Mouse (Mus musculus) embryonic facial prominence, embryonic 15.5 days (tissue): ENCODE results near the gene Cfap157. TPM values are rescaled to one million over a fixed set of nuclear protein-coding genes. Genes with fewer than 3 reads are reported as not detected.

ENCODE experiments used
- ATAC-seq: fragments of 200-750 bp; cut with Nextera tagmentation; 2 replicates; pipeline ENCODE4 v1.8.0; 2017; ENCODE audit warnings: low read depth, moderate TSS enrichment; ENCODE audit not compliant: insufficient number of reproducible peaks, low FRiP score, low TSS enrichment
- H3K27ac ChIP-seq: fragments of 300-500 bp; sonication (generic); replicated peaks from 2 replicates; pipeline ENCODE4 v1.5.1; 2015; ENCODE audit warnings: mild to moderate bottlenecking, inconsistent platforms
- H3K27me3 ChIP-seq: fragments of 300-500 bp; sonication (generic); 2 replicates; pipeline ENCODE4 v1.6.1; 2015; ENCODE audit warnings: inconsistent platforms
- H3K36me3 ChIP-seq: fragments of 300-500 bp; sonication (generic); 2 replicates; pipeline ENCODE4 v1.6.1; 2015; ENCODE audit warnings: mild to moderate bottlenecking, inconsistent platforms
- H3K4me1 ChIP-seq: fragments of 300-500 bp; sonication (generic); 2 replicates; pipeline ENCODE4 v1.6.1; 2015; ENCODE audit warnings: inconsistent platforms
- H3K4me2 ChIP-seq: fragments of 300-500 bp; sonication (generic); replicated peaks from 2 replicates; pipeline ENCODE4 v1.6.1; 2015; ENCODE audit warnings: mild to moderate bottlenecking, inconsistent platforms
- H3K4me3 ChIP-seq: fragments of 300-500 bp; sonication (generic); replicated peaks from 2 replicates; pipeline ENCODE4 v1.5.1; 2015; ENCODE audit warnings: mild to moderate bottlenecking, inconsistent platforms
- H3K9ac ChIP-seq: fragments of 300-500 bp; sonication (generic); 2 replicates; pipeline ENCODE4 v1.6.1; 2015; ENCODE audit warnings: inconsistent platforms
- H3K9me3 ChIP-seq: fragments of 300-500 bp; sonication (generic); replicated peaks from 2 replicates; pipeline ENCODE4 v1.6.1; 2016; ENCODE audit warnings: inconsistent platforms
- WGBS: fragments of 180-500 bp; shearing (Covaris S2); methylation state at CpG from one replicate; pipeline ENCODE4 v1.1.7; 2015; 5-methylcytosine and 5-hydroxymethylcytosine counted together
- polyA plus RNA-seq: library from polyadenylated mRNA; unstranded; fragments of >200 nt; fragmentation: Nextera tagmentation; extraction: Ambion mirVana; gene quantifications from 2 replicates; pipeline ENCODE4 v1.2.1, GENCODE M21; 2015

The Cfap157 gene
- 2.1 and 3.4 TPM in 2 replicates for polyA plus RNA-seq

DNA sequence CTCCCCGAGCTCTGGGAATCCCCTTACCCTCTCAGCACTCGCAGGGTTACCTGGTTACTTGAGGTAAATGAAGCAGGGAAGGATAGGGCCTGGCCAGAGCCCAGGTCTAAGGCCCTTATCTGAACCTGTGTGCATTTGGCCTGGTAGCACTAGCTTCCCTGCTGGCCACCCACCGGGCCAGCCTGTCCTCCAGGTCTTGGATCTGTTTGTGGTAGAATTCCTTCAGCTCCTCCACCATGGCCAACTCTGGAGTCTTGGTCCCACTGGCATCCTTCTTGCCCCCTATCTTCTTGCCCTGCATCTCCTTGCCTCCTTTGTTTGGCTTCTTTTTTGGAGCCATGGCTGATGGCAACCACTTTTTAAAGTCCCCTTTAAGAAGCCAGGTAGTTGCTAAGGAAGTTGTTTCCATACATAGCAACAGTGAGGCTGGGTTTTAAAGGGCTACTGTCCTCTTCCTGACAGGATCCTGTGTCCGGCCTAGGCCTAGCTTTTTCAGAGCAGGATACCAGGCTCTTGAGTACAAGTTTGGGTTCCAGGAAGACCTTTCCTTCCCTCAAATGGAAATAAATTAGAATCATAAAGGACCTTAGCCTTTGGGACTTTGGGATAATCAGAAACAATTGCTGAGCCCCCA lies at the start of gene Cfap157:
Cfap157 (minus strand) TSS at position 381 of the 634 bp plus-strand sequence.
- H3K9me3 ChIP-seq = no peaks in the 10 kb centered on the region
- no peak within 1 kb of the TSS for H3K27ac ChIP-seq
- no peak within 1 kb of the TSS for H3K9ac ChIP-seq
- 46% methylated on average over 4 of the region's 4 CpGs for WGBS
- no peak for ATAC-seq
- no peaks in the 10 kb centered on the region for H3K4me1 ChIP-seq
- no peak within 1 kb of the TSS for H3K4me2 ChIP-seq
- no peaks in the 10 kb centered on the region for H3K27me3 ChIP-seq
- H3K36me3 ChIP-seq = no peaks in the 10 kb centered on the region
- H3K4me3 ChIP-seq = no peak within 1 kb of the TSS

- Histone ChIP-seq H3K36me3 (no peaks in the 10 kb centered on the region), H3K27ac (no peak overlapping the region), H3K4me1 (0 out of 2 replicates have a peak, but pooled peaks cover 4% of the 10 kb centered on the region), H3K4me2 (no peak overlapping the region), H3K27me3 (no peaks in the 10 kb centered on the region), H3K4me3 (no peak overlapping the region), H3K9me3 (no peaks in the 10 kb centered on the region), H3K9ac (no peak overlapping the region)
- no peak for ATAC-seq
- 70% methylated on average over 11 of the region's 11 CpGs for whole genome bisulfite sequencing
Measured at GRCm38 (mm10) chr2:32828979-32829676, 44.9 kb upstream of the Cfap157 start.

DNA sequence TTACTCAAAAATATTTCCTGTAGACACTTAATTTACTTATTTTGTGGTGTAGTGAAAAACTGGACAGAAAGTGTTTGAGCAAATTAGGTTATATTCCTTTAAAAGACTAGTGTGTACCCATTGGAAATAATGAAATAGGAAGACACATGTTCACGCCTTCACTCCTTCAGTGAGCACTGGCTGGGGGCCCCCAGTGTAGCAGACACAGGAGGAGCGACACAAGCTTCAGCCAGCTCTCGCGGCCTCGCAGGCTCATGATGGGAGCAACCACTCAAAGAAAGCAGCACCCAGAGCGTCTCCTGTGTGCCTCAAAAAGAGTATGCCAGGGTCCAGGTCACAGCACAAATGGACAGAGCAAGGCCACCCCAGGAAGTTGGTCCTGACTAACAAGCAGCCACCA lies 41.6 kb upstream of the Cfap157 start:
- H3K36me3 ChIP-seq = no peaks in the 10 kb centered on the region
- ATAC-seq = no peak
- H3K9me3 ChIP-seq = no peaks in the 10 kb centered on the region
- no peaks in the 10 kb centered on the region for H3K4me1 ChIP-seq
- WGBS = 84% methylated on average over 6 of the region's 6 CpGs
- no peak overlapping the region for H3K27ac ChIP-seq
- no peak overlapping the region for H3K4me2 ChIP-seq
- no peak overlapping the region for H3K9ac ChIP-seq
- H3K4me3 ChIP-seq = no peak overlapping the region
- H3K27me3 ChIP-seq = no peaks in the 10 kb centered on the region

DNA sequence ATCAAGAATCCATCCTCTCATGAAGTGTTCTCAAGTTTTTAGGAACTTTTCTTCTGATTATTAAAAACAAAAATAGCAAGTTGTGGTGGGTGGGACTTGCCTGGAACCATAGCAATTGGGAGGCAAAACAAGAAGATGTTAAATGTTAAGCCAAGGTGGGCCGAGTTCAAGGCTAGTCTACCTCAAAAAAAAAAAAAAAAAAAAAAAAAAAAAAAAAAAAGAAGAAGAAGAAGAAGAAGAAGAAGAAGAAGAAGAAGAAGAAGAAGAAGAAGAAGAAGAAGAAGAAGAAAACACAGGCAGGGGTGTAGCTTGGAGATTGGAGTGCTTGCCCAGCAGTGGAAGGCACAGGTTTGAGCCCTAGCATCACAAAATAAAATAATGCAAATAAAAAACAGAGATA lies 40.5 kb upstream of the Cfap157 start:
- Histone ChIP-seq H3K4me2 (no peak overlapping the region), H3K9me3 (no peaks in the 10 kb centered on the region), H3K4me1 (no peaks in the 10 kb centered on the region), H3K27ac (no peak overlapping the region), H3K36me3 (no peaks in the 10 kb centered on the region), H3K4me3 (no peak overlapping the region), H3K9ac (no peak overlapping the region), H3K27me3 (no peaks in the 10 kb centered on the region)
- WGBS = 93% methylated on average over 1 of the region's 1 CpGs
- ATAC-seq = no peak

DNA sequence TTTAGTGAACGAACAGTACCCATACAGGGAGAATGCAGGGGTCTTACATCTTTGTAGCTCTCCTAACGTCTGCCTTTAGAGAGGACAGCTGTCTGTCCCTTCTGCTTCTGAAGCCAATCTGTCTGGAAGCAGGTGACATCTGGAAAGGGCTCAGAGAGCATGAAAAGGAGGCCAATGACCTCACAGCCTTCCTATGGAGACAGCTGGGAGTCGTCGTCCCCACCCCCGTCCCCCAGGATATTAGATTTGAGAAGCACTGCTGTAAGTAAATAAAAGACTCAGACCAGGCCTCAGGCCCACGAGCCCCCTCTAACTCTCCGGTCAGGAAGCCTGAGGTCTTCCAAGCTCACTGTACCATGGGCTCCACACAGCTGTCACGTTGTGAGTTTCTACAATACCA lies 40.0 kb upstream of the Cfap157 start:
- no peak overlapping the region for H3K27ac ChIP-seq
- ATAC-seq = no peak
- no peak overlapping the region for H3K9ac ChIP-seq
- H3K4me2 ChIP-seq = no peak overlapping the region
- H3K27me3 ChIP-seq = no peaks in the 10 kb centered on the region
- WGBS = 48% methylated on average over 8 of the region's 8 CpGs
- H3K36me3 ChIP-seq = no peaks in the 10 kb centered on the region
- no peaks in the 10 kb centered on the region for H3K9me3 ChIP-seq
- H3K4me1 ChIP-seq = no peaks in the 10 kb centered on the region
- no peak overlapping the region for H3K4me3 ChIP-seq

- no peak overlapping the region for H3K4me2 ChIP-seq
- no peaks in the 10 kb centered on the region for H3K36me3 ChIP-seq
- WGBS = 65% methylated on average over 8 of the region's 8 CpGs
- no peak overlapping the region for H3K4me3 ChIP-seq
- no peaks in the 10 kb centered on the region for H3K27me3 ChIP-seq
- H3K27ac ChIP-seq = no peak overlapping the region
- ATAC-seq = no peak
- H3K9me3 ChIP-seq = no peaks in the 10 kb centered on the region
- no peaks in the 10 kb centered on the region for H3K4me1 ChIP-seq
- no peak overlapping the region for H3K9ac ChIP-seq
Measured at GRCm38 (mm10) chr2:32823579-32824154, 39.4 kb upstream of the Cfap157 start.

DNA sequence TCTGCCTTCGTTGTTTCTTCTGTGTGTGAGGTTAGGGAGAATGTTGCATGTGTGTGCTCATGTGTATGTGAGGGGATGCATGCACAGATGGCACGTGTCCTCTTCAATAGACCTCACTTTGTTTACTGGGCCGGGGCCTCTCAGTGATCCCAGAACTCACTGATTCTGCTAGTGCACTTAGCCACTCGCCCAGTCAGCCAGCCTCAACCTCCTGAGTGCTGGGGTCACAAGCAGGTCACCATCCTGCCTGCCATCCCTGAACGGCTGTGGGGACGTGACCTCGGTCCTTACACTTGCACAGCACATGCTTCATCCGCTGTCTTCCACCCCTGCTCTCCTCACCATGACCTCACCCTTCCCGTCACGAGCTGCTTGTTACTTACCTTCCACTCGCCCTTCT lies 38.9 kb upstream of the Cfap157 start:
- no peak overlapping the region for H3K27ac ChIP-seq
- no peaks in the 10 kb centered on the region for H3K27me3 ChIP-seq
- no peaks in the 10 kb centered on the region for H3K36me3 ChIP-seq
- H3K4me3 ChIP-seq = no peak overlapping the region
- no peaks in the 10 kb centered on the region for H3K9me3 ChIP-seq
- no peak overlapping the region for H3K4me2 ChIP-seq
- WGBS = 50% methylated on average over 11 of the region's 11 CpGs
- H3K9ac ChIP-seq = no peak overlapping the region
- H3K4me1 ChIP-seq = no peaks in the 10 kb centered on the region
- ATAC-seq = no peak

GRCm38 (mm10) chr2:32822643-32823042 lies 38.4 kb upstream of the Cfap157 start:
- no peaks in the 10 kb centered on the region for H3K36me3 ChIP-seq
- no peaks in the 10 kb centered on the region for H3K9me3 ChIP-seq
- ATAC-seq = no peak
- H3K4me2 ChIP-seq = no peak overlapping the region
- H3K4me3 ChIP-seq = no peak overlapping the region
- H3K27me3 ChIP-seq = no peaks in the 10 kb centered on the region
- no peak overlapping the region for H3K9ac ChIP-seq
- H3K4me1 ChIP-seq = no peaks in the 10 kb centered on the region
- H3K27ac ChIP-seq = no peak overlapping the region
- 78% methylated on average over 6 of the region's 6 CpGs for WGBS

GRCm38 (mm10) chr2:32821041-32821802 lies 37.0 kb upstream of the Cfap157 start:
- WGBS = 68% methylated on average over 11 of the region's 11 CpGs
- ATAC-seq = no peak

GRCm38 (mm10) chr2:32818208-32818607 lies 34.0 kb upstream of the Cfap157 start:
- Histone ChIP-seq H3K36me3 (peaks cover 5% of the 10 kb centered on the region; the same call in 1 of the 2 replicates), H3K4me1 (no peaks in the 10 kb centered on the region), H3K27ac (no peak overlapping the region), H3K9me3 (no peaks in the 10 kb centered on the region), H3K9ac (no peak overlapping the region), H3K4me2 (no peak overlapping the region), H3K4me3 (no peak overlapping the region), H3K27me3 (no peaks in the 10 kb centered on the region)
- no peak for ATAC-seq
- 96% methylated on average over 5 of the region's 5 CpGs for WGBS

More at GRCm38 (mm10) chr2:32821041-32821802, 37.0 kb upstream of the Cfap157 start:
- Histone ChIP-seq H3K9me3 (no peaks in the 10 kb centered on the region), H3K4me2 (no peak overlapping the region), H3K9ac (no peak overlapping the region), H3K27me3 (no peaks in the 10 kb centered on the region), H3K36me3 (no peaks in the 10 kb centered on the region), H3K4me3 (no peak overlapping the region), H3K4me1 (no peaks in the 10 kb centered on the region), H3K27ac (no peak overlapping the region)

DNA sequence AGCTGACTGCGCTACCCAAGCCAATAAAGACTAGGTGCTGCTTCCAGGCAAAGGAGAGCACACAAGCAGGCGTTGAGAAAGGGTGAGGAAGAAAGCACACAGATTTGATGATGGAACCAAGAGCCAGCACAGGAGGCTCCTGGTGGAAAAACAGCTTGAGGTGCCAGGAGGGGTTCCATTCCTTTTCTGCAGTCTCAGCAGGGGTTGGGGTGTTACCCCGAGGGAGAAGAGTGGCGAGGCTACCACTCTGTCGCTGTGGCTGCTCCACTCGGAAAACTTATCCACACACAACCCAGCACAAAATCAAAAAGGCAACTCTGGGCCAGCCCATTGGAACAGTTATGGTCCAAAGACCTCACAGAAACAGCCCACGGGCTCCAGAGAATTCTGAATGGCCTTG lies 33.4 kb upstream of the Cfap157 start:
- Histone ChIP-seq H3K9ac (no peak overlapping the region), H3K4me1 (no peaks in the 10 kb centered on the region), H3K4me3 (no peak overlapping the region), H3K27me3 (no peaks in the 10 kb centered on the region), H3K9me3 (no peaks in the 10 kb centered on the region), H3K4me2 (no peak overlapping the region), H3K27ac (no peak overlapping the region), H3K36me3 (peaks cover 5% of the 10 kb centered on the region; the same call in 1 of the 2 replicates)
- 71% methylated on average over 7 of the region's 7 CpGs for WGBS
- no peak for ATAC-seq
